Mouse (Mus musculus) T-helper 1 cell (primary cell): ENCODE results near the gene Akap9.

Experiments
- in situ Hi-C: fragments of 300-600 bp; cut with MboI, MseI; formaldehyde crosslinking; loops from one replicate; pipeline ENCODE4 v1.15.1; 2025; ENCODE audit warnings: high pct_unique_total_duplicates

The Akap9 gene

GRCm38 (mm10) chr5:4039351-4039750 is 111.5 kb downstream of the Akap9 start:
- in situ Hi-C loops: no loop called here

DNA sequence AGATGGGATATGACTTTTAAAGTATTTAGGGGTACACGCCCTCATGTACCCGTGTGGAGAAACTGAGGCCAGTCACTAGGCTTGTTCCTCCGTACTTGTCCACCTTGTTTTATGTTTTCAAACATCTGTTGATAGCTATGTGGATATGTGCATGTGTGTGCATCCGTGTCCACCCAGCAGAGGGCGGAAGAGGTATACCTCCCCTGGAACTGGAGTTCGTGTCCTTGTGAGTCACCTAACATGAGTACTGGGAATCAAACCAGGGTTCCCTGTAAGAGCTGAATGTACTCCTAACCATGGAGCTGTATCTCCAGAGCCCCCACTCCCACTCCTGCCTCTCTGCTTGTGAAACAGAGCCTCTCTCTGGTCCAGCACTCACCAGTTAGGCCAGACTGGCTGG is 112.5 kb downstream of the Akap9 start:
- in situ Hi-C loops: no loop called here

DNA sequence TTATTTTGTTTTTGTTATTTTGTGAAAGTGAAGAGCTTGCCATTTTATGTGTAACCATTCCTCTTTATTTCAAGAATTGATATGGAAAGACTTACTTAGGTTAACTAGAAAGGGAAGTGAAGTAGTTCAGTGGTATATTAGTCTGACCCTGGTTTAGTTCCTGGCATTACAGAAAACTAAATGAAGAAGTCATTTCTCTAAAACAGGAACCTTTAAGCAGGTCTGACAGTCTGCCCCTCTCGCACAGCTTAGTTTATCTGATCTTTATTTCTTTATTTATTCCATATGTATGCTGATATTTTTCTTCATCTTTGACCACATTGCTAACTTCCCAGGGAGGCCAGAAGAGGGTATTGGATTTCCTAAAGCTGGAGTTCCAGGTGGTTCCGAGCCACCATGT is 113.1 kb downstream of the Akap9 start:
- in situ Hi-C loops: no loop called here

DNA sequence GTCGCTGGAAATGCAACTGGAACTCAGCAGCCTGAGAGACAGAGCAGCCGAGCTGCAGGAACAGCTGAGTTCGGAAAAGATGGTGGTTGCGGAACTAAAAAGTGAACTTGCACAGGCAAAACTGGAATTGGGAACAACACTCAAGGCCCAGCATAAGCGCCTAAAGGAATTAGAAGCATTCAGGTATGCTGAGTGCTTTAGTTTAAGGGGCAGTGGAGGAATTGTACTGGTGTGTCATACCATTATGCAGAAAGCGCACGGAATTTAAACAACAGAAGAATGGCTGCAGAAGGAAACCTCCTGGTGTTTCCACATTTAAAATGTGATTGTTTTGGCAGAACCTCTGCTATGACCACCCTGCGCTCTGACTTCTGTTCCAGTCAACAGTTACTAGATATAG is 132.5 kb downstream of the Akap9 start:
- in situ Hi-C loops: no loop called here

- in situ Hi-C loops: no loop called here
These were observed 138.7 kb downstream of the Akap9 start for GRCm38 (mm10) chr5:4066476-4067115.

DNA sequence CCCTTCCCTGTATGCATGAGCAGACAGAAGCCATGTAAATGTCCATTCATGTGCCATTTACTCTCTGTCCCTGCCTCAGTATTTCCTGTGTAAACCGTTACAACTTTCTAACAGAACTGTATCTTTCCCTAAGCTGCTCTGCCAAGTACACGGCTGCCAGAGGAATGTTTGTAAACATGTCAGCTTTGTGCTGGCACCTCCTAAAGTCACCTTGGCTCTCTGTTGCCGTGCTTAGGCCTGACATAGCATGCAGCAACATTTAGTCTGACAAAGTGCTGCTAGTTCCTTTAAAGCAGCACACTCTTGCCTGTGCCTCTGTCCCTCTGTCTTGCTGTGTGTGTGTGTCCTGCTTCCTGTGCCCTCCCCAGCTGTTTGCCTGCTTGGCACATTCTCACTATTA is 139.3 kb downstream of the Akap9 start:
- in situ Hi-C loops: no loop called here

GRCm38 (mm10) chr5:4079086-4079485 is 151.2 kb downstream of the Akap9 start:
- in situ Hi-C loops: loop anchor here (25.0 kb wide), 1 partner anchor 492 kb away; the partner anchor contains the start of genes Pex1 and Rbm48

GRCm38 (mm10) chr5:4080861-4081260 is 153.0 kb downstream of the Akap9 start:
- in situ Hi-C loops: loop anchor here (25.0 kb wide), 1 partner anchor 494 kb away; the partner anchor contains the start of genes Pex1 and Rbm48

DNA sequence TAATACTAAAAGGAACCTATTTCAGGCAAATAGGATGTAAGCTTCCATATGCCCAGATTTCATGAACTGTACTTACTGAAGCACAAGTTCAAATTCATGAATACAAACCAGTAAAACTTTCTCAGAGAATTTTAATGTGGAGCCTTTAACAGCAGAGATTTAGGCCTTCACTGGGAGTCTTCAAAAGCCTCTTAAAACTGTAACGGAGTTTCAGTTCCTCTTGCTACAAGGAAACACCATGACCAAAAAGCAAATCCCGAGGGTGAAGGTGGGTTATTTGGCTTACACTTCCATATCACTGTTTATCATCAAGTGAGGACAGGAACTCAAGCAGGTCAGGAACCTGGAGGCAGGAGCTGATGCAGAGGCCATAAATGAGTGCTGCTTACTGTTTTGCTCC is 153.7 kb downstream of the Akap9 start:
- in situ Hi-C loops: loop anchor here (25.0 kb wide), 1 partner anchor 494 kb away; the partner anchor contains the start of genes Pex1 and Rbm48

DNA sequence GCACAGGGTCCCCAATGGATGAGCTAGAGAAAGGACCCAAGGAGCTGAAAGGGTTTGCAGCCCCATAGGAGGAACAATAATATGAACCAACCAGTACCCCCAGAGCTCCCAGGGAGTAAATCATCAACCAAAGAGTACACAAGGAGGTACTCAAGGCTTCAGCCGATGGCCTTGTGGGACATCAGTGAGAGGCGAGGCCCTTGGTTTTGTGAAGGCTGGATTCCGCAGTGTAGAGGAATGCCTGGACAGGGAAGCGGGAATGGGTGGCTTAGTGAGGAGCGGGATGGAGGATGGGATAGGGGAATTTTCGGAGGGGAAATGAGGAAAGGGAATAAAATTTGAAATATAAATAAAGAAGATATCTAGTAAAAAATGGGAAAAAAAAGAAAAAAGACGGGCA is 157.1 kb downstream of the Akap9 start:
- in situ Hi-C loops: loop anchor here (25.0 kb wide), 1 partner anchor 498 kb away; the partner anchor contains the start of genes Pex1 and Rbm48

GRCm38 (mm10) chr5:4086309-4086708 is 158.5 kb downstream of the Akap9 start:
- in situ Hi-C loops: loop anchor here (25.0 kb wide), 1 partner anchor 499 kb away; the partner anchor contains the start of genes Pex1 and Rbm48

DNA sequence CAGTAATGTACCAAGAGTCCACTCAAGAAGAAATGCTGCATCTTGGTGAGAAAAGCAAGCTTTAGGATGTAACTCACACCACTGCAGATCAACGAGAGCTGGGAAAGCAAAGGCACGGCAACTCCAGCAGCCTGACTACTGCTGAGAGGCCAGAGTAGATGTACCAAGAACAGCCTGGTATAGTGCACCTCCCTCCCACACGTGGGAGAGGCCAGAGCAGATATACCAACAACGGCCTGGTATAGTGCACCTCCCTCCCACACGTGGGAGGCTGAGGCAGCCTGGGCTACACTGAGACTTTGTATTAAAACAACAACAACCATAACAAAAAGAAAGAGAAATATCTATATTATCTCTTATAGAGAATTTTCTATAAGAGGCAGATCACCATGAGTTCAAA is 160.3 kb downstream of the Akap9 start:
- in situ Hi-C loops: loop anchor here (25.0 kb wide), 1 partner anchor 501 kb away; the partner anchor contains the start of genes Pex1 and Rbm48

DNA sequence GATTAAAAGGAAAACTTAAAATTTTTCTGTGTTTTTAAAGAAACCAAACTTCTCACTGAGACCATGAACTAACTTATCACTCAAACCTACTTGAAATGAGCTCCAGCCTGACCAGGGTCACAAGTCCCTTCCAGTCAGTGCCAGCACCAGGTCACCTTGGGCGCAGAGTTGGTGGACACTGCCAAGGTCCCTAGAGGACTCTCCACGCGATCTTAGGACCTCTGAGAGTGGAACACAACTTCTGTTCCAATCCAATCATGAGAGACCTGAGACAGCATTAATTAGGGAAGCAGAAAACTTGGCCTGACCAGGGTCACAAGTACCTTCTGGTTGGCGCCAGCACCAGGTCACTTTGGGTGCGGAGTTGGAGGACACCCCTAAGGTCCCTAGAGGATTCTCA is 166.6 kb downstream of the Akap9 start:
- in situ Hi-C loops: loop anchor here (25.0 kb wide), 1 partner anchor 507 kb away; the partner anchor contains the start of genes Pex1 and Rbm48

DNA sequence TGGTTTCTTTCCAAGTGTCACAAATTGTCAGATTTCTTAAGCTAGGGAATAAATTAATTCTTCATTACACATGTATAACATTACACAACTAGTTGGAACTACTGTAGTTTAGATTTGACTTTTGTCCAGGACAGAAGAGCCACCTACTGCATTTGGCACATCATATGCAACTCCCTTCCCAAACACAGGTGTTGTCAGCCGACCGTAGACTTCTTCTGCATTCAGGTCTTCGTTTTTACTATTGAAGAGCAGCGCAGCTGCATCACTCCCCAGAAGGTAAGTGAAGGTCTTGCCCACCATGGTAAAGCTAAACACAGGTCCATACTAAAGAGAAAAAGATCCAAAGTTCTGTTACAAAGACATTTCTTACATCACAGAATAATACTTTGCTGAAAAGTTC is 173.2 kb downstream of the Akap9 start:
- in situ Hi-C loops: no loop called here

DNA sequence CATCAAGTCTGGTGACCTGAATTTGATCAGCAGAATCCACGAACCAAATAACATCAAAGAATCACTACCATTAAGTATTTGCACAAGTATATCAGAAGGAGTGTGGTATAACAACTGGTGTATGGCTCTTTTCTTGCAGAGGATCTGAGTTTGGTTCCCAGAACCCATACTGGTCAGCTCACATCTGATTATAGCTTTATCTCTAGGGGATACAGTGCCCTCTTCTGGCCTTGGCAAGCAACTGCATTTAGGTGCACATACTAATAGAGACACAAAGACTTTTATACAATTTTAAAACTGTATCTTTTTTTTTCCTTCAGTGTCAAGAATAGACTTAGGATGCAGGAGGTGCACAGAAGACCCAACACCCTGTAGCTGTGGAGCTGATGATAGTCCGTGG is 173.9 kb downstream of the Akap9 start:
- in situ Hi-C loops: no loop called here

- in situ Hi-C loops: no loop called here
These were observed 175.9 kb downstream of the Akap9 start for GRCm38 (mm10) chr5:4103626-4104340.

DNA sequence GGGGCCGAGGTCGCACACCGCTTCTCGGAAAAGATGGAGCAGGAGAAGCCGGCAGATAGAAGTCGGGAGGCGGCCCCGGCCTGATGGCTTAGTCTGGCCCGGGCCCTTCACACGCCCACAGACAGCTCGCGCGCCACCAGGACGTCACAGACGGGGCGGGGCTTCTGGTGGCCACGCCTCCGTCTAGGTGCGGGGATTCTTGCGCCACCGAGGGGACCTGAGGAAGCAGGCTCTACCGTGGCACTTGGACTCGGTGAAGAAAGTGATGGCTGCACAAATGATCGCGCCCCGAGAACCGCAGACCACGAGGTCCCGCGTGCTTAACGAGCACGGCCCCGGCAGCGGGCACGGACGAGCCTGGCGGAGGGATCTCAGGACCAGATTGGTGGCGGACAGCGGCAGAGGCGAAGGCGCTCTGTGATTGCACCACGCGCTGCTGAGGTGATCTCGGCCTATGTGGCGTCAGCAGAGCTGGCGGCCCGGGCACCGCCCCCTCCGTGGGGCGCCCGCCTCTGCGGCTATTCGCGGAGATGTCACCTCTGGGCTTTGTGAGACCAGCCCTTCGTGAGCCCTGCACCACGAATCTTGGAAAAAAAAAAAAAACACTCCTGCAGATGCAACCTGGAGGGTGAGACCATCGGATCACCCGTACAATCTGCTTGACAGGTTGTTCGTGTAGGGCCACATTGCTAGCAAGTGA is 176.6 kb downstream of the Akap9 start, which contains the start of gene Cyp51:
Gene Cyp51 (minus strand): TSS at position 406 of the 700 bp plus-strand sequence.
- in situ Hi-C loops: loop anchor here (5.0 kb wide), 1 partner anchor 83 kb away; no protein-coding TSS in a partner anchor

- in situ Hi-C loops: loop anchor here (5.0 kb wide), 1 partner anchor 82 kb away; no protein-coding TSS in a partner anchor
These were observed 177.9 kb downstream of the Akap9 start for GRCm38 (mm10) chr5:4105651-4106186.

- in situ Hi-C loops: loop anchor here (5.0 kb wide), 1 partner anchor 80 kb away; no protein-coding TSS in a partner anchor
These were observed 179.2 kb downstream of the Akap9 start for GRCm38 (mm10) chr5:4107056-4107455.

DNA sequence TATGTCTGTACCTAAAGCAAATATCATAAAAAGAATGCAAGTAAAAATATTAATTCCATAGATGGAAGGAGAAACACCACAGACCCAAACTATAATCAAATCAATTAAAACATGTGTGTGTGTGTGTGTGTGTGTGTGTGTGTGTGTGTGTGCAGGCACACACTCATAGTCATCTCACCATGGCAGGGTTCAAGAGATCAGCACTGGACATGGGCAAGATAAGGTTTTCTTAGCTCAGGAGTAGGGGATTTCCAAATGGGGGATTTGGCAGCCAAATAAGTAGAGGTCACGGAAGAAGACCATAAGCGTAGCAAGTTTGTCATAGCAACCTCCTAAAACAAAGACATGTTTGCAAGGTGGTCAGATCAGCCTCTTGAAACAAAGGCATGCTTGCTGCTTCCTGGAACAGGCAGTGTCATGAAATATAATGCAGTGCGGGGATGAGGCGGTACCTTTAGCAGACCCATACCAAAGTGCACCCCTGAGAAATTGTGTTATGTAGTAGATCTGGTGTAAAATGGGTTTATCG is 184.8 kb downstream of the Akap9 start:
- in situ Hi-C loops: no loop called here
